Mouse (Mus musculus) MEL (cell line): ENCODE data around the gene Pcbp2. TPM values are rescaled to one million over a fixed set of nuclear protein-coding genes. Genes with fewer than 3 reads are reported as not detected.
A peak's percentile ranks its signal among the peaks of the same experiment; 100 is the strongest.

Source experiments
- DNase-seq: peaks from one replicate; pipeline ENCODE4 v3.0.0; 2011; ENCODE audit warnings: low read depth, low spot score
- H3K27ac ChIP-seq: 2 replicates; pipeline ENCODE4 v1.5.1; 2012; ENCODE audit warnings: low read depth, mild to moderate bottlenecking, control low read depth, low read length, moderate library complexity; ENCODE audit not compliant: control insufficient read depth
- H3K27me3 ChIP-seq, 2 experiments: fragments of 150-350 bp in 1 of 2; sonication (generic) in 1 of 2; 2 replicates each; pipeline ENCODE4 v1.6.1; 2012; ENCODE audit warnings: low read length in 2 of 2, mild to moderate bottlenecking in 2 of 2, improper control_type of control experiment in 1 of 2, moderate library complexity in 1 of 2; ENCODE audit not compliant: insufficient read depth in 2 of 2, control insufficient read depth in 1 of 2
- H3K36me3 ChIP-seq, 2 experiments: 2 replicates each; pipeline ENCODE4 v1.6.1; 2012 to 2014; ENCODE audit warnings: low read length in 2 of 2, improper control_type of control experiment in 1 of 2, inconsistent platforms in 1 of 2, mild to moderate bottlenecking in 1 of 2; ENCODE audit not compliant: insufficient read depth in 2 of 2, control insufficient read depth in 1 of 2
- H3K4me1 ChIP-seq, 2 experiments: fragments of 150-350 bp in 1 of 2; sonication (generic) in 1 of 2; 2 replicates each; pipeline ENCODE4 v1.6.1; 2012; ENCODE audit warnings: low read length in 2 of 2, improper control_type of control experiment in 1 of 2, mild to moderate bottlenecking in 1 of 2; ENCODE audit not compliant: insufficient read depth in 2 of 2, control insufficient read depth in 1 of 2
- H3K4me3 ChIP-seq, 2 experiments: fragments of 150-350 bp in 1 of 2; sonication (generic) in 1 of 2; 2 replicates each; pipeline ENCODE4 v1.5.1; 2012; ENCODE audit warnings: low read depth in 2 of 2, low read length in 2 of 2, mild to moderate bottlenecking in 2 of 2, moderate library complexity in 2 of 2, control low read depth in 1 of 2, improper control_type of control experiment in 1 of 2; ENCODE audit not compliant: control insufficient read depth in 1 of 2, insufficient read depth in 1 of 2
- H3K79me2 ChIP-seq: 2 replicates; pipeline ENCODE4 v1.6.1; 2012; ENCODE audit warnings: mild to moderate bottlenecking, low read length, moderate library complexity; ENCODE audit not compliant: control insufficient read depth, poor library complexity, insufficient read depth
- H3K9ac ChIP-seq: 2 replicates; pipeline ENCODE4 v1.6.1; 2012; ENCODE audit warnings: low read depth, mild to moderate bottlenecking, control low read depth, low read length, moderate library complexity; ENCODE audit not compliant: control insufficient read depth, poor library complexity, severe bottlenecking
- H3K9me3 ChIP-seq: fragments of 150-350 bp; sonication (generic); replicated peaks from 2 replicates; pipeline ENCODE4 v1.6.1; 2012; ENCODE audit warnings: mild to moderate bottlenecking, low read length, improper control_type of control experiment, moderate library complexity; ENCODE audit not compliant: insufficient read depth
- CHD1 ChIP-seq: IDR thresholded peaks from 2 replicates; pipeline ENCODE4 v1.6.1; 2012; ENCODE audit warnings: low read depth, mild to moderate bottlenecking, inconsistent platforms, low read length, improper control_type of control experiment
- E2F4 ChIP-seq: IDR thresholded peaks from 2 replicates; pipeline ENCODE4 v1.6.1; 2011; ENCODE audit warnings: low read depth, low read length, improper control_type of control experiment, borderline replicate concordance
- EP300 ChIP-seq, 2 experiments: IDR thresholded peaks; 2 replicates each; pipeline ENCODE4 v1.6.1; 2011; ENCODE audit warnings: improper control_type of control experiment in 2 of 2, low read length in 2 of 2, low read depth in 1 of 2, mild to moderate bottlenecking in 1 of 2
- ETS1 ChIP-seq: IDR thresholded peaks from 2 replicates; pipeline ENCODE4 v1.6.1; 2012; ENCODE audit warnings: low read depth, mild to moderate bottlenecking, inconsistent platforms, low read length, improper control_type of control experiment, moderate library complexity
- GABPA ChIP-seq: IDR thresholded peaks from 2 replicates; pipeline ENCODE4 v1.6.1; 2012; ENCODE audit warnings: low read depth, mild to moderate bottlenecking, inconsistent platforms, low read length, improper control_type of control experiment, moderate library complexity
- GATA1 ChIP-seq: IDR thresholded peaks from 2 replicates; pipeline ENCODE4 v1.6.1; 2011; ENCODE audit warnings: low read depth, low read length, improper control_type of control experiment
- JUND ChIP-seq: IDR thresholded peaks from 2 replicates; pipeline ENCODE4 v1.6.1; 2011; ENCODE audit warnings: low read depth, mild to moderate bottlenecking, improper control_type of control experiment, low read length
- KAT2A ChIP-seq: conservative IDR thresholded peaks from 2 replicates; pipeline ENCODE4 v1.6.1; 2012; ENCODE audit warnings: low read depth, low read length, improper control_type of control experiment, inconsistent platforms
- MAFK ChIP-seq: IDR thresholded peaks from 2 replicates; pipeline ENCODE4 v1.6.1; 2011; ENCODE audit warnings: low read depth, mild to moderate bottlenecking, low read length, improper control_type of control experiment, borderline replicate concordance
- MAX ChIP-seq: IDR thresholded peaks from 2 replicates; pipeline ENCODE4 v1.6.1; 2011; ENCODE audit warnings: low read length, improper control_type of control experiment
- MEF2A ChIP-seq: IDR thresholded peaks from 2 replicates; pipeline ENCODE4 v1.6.1; 2014; ENCODE audit warnings: low read depth, mild to moderate bottlenecking, inconsistent platforms, low read length, improper control_type of control experiment; ENCODE audit not compliant: poor library complexity, insufficient replicate concordance, severe bottlenecking; ENCODE audit errors: extremely low read depth
- MXI1 ChIP-seq: IDR thresholded peaks from 2 replicates; pipeline ENCODE4 v1.6.1; 2011; ENCODE audit warnings: mild to moderate bottlenecking, low read depth, low read length, improper control_type of control experiment
- MYC ChIP-seq: IDR thresholded peaks from 2 replicates; pipeline ENCODE4 v1.6.1; 2011; ENCODE audit warnings: low read depth, mild to moderate bottlenecking, low read length, improper control_type of control experiment, moderate library complexity
- NRF1 ChIP-seq: IDR thresholded peaks from 2 replicates; pipeline ENCODE4 v1.6.1; 2014; ENCODE audit warnings: low read depth, mild to moderate bottlenecking, inconsistent platforms, low read length, improper control_type of control experiment, moderate library complexity; ENCODE audit not compliant: poor library complexity, insufficient read depth, severe bottlenecking
- POLR2A ChIP-seq, 2 experiments: IDR thresholded peaks; 2 replicates each; pipeline ENCODE4 v1.6.1; 2011 to 2012; ENCODE audit warnings: low read length in 2 of 2, mild to moderate bottlenecking in 2 of 2, control low read depth in 1 of 2, improper control_type of control experiment in 1 of 2, low read depth in 1 of 2, moderate library complexity in 1 of 2; ENCODE audit not compliant: control insufficient read depth in 1 of 2, insufficient read depth in 1 of 2, poor library complexity in 1 of 2
- RAD21 ChIP-seq: IDR thresholded peaks from 2 replicates; pipeline ENCODE4 v1.6.1; 2011; ENCODE audit warnings: mild to moderate bottlenecking, low read depth, low read length, improper control_type of control experiment
- RCOR1 ChIP-seq: IDR thresholded peaks from 2 replicates; pipeline ENCODE4 v1.6.1; 2012; ENCODE audit warnings: low read depth, mild to moderate bottlenecking, inconsistent platforms, low read length, improper control_type of control experiment
- SIN3A ChIP-seq: IDR thresholded peaks from 2 replicates; pipeline ENCODE4 v1.6.1; 2012; ENCODE audit warnings: low read length, improper control_type of control experiment, inconsistent platforms
- SMC3 ChIP-seq: IDR thresholded peaks from 2 replicates; pipeline ENCODE4 v1.6.1; 2011; ENCODE audit warnings: low read depth, low read length, improper control_type of control experiment
- TAL1 ChIP-seq: IDR thresholded peaks from 2 replicates; pipeline ENCODE4 v1.6.1; 2012; ENCODE audit warnings: mild to moderate bottlenecking, inconsistent platforms, low read length, moderate library complexity, mixed read lengths
- TBP ChIP-seq: IDR thresholded peaks from 2 replicates; pipeline ENCODE4 v1.8.0; 2011; ENCODE audit warnings: low read depth, low read length, improper control_type of control experiment
- TCF12 ChIP-seq: IDR thresholded peaks from 2 replicates; pipeline ENCODE4 v1.6.1; 2014; ENCODE audit warnings: low read depth, mild to moderate bottlenecking, inconsistent platforms, low read length, improper control_type of control experiment, moderate library complexity
- UBTF ChIP-seq: IDR thresholded peaks from 2 replicates; pipeline ENCODE4 v1.6.1; 2012; ENCODE audit warnings: low read depth, mild to moderate bottlenecking, inconsistent platforms, low read length, improper control_type of control experiment, moderate library complexity, borderline replicate concordance; ENCODE audit not compliant: insufficient read depth
- ZC3H11A ChIP-seq: IDR thresholded peaks from 2 replicates; pipeline ENCODE4 v1.6.1; 2012; ENCODE audit warnings: low read depth, mild to moderate bottlenecking, inconsistent platforms, low read length, improper control_type of control experiment
- ZKSCAN1 ChIP-seq: IDR thresholded peaks from 2 replicates; pipeline ENCODE4 v1.6.1; 2012; ENCODE audit warnings: low read depth, mild to moderate bottlenecking, inconsistent platforms, low read length, improper control_type of control experiment, moderate library complexity
- ZMIZ1 ChIP-seq: IDR thresholded peaks from 2 replicates; pipeline ENCODE4 v1.6.1; 2012; ENCODE audit warnings: low read depth, mild to moderate bottlenecking, inconsistent platforms, low read length, improper control_type of control experiment, moderate library complexity
- ZNF384 ChIP-seq: IDR thresholded peaks from 2 replicates; pipeline ENCODE4 v1.6.1; 2012; ENCODE audit warnings: low read depth, mild to moderate bottlenecking, inconsistent platforms, low read length, improper control_type of control experiment
- polyA plus RNA-seq, 2 experiments: library from polyadenylated mRNA; stranded (reverse) in 1 of 2; unstranded in 1 of 2; fragments of >175 nt in 1 of 2; fragments of >200 nt in 1 of 2; gene quantifications; 2 replicates each; pipeline versions ENCODE4 v1.2.1 to v1.2.4; 2012; ENCODE audit warnings: low replicate concordance in 2 of 2, low read depth in 1 of 2; ENCODE audit not compliant: insufficient read length in 2 of 2, insufficient read depth in 1 of 2, missing spikeins in 1 of 2
- total RNA-seq: library from RNA; depleted of rRNA; stranded (reverse); fragments of 300-350 nt; gene quantifications from 2 replicates; pipeline ENCODE4 v1.2.3, GENCODE M21; 2012

Pcbp2 gene
- total and polyA plus RNA-seq, 3 experiments: 359 to 2,091 (median 977) TPM

DNA sequence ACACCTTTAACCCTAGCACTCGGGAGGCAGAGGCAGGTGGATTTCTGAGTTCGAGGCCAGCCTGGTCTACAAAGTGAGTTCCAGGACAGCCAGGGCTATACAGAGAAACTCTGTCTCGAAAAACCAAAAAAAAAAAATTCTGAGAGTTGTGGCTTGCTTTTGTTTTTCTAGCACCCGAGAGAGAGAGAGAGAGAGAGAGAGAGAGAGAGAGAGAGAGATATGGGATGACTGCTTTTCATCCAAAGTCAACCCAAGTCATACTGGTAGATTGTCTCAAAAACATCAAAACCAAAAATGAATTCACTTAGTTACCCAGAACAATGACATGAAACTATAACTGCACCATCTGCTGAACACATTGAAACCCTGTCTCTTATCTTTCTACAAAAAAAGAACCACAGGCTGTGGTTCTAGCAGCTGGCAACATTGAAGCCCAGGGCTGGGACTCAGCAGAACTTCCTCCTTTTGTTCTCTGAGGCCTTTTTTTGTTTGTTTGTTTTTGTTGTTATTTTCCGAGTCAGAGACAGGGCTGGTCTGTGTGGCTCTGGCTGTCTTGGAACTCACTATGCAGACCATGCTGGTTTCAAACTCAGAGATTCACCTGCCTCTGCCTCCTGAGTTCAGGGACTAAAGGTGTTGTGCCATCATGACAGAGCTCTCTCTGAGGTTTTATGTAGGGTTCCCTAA is 12.1 kb upstream of the Pcbp2 start:
- Histone ChIP-seq H3K27me3 (no peaks in the 10 kb centered on the region), H3K9me3 (no peaks in the 10 kb centered on the region), H3K79me2 (peaks cover 2% of the 10 kb centered on the region; the same call in 1 of the 2 replicates), H3K9ac (peak overlapping the region; percentile 52), H3K36me3 (peaks cover 0 to 26% of the 10 kb centered on the region in 2 experiments; a peak in 2 of 4 replicates), H3K27ac (peak overlapping the region; percentile 96), H3K4me1 (peaks cover 5 to 36% of the 10 kb centered on the region in 2 experiments), H3K4me3 (peak overlapping the region; percentile 78 to 79)
- DNase-seq: peak; percentile 95
- peak; percentile 92 for TF ChIP-seq TCF12
- TF ChIP-seq E2F4: no peak
- TF ChIP-seq UBTF: no peak
- peak; percentile 88; the same call in 1 of the 2 replicates for TF ChIP-seq JUND
- TF ChIP-seq MAX: peak; percentile 68
- TF ChIP-seq ZNF384: peak; percentile 88
- TF ChIP-seq MEF2A: no peak
- TF ChIP-seq ETS1: peak; percentile 100
- TF ChIP-seq KAT2A: no peak
- peak; percentile 88 for TF ChIP-seq MYC
- TF ChIP-seq TAL1: peak; percentile 88
- no peak for TF ChIP-seq MAFK
- TF ChIP-seq GABPA: no peak
- peak; percentile 84 to 90 for TF ChIP-seq EP300 (IDR thresholded peaks at IDR 0.05; ENCODE audit: low read depth in 1 of 2, low read length in 2 of 2)
- TF ChIP-seq TBP: peak; percentile 28; the same call in 1 of the 2 replicates
- TF ChIP-seq MXI1: peak; percentile 74
- TF ChIP-seq ZKSCAN1: peak; percentile 75; the same call in 1 of the 2 replicates
- TF ChIP-seq SMC3: no peak
- TF ChIP-seq NRF1: no peak
- peak; percentile 93 for TF ChIP-seq GATA1
- no peak for TF ChIP-seq ZMIZ1
- TF ChIP-seq SIN3A: peak; percentile 89
- TF ChIP-seq POLR2A (IDR thresholded peaks at IDR 0.05; ENCODE audit: control insufficient read depth in 1 of 2, insufficient read depth in 1 of 2, low read depth in 1 of 2, low read length in 2 of 2, poor library complexity in 1 of 2): no peak
- TF ChIP-seq CHD1: no peak
- TF ChIP-seq RCOR1: peak; percentile 79
- TF ChIP-seq ZC3H11A: no peak
- TF ChIP-seq RAD21: no peak
